Mouse (Mus musculus) hindbrain, embryonic 12.5 days (tissue): ENCODE data around the gene Ociad2. TPM values are rescaled to one million over a fixed set of nuclear protein-coding genes. Genes with fewer than 3 reads are reported as not detected.
"Not testable (repeated sequence)": the region's sequence is repeated elsewhere in the genome, so short reads cannot be mapped to it uniquely, and the experiment has no call there.

Experiments used
- ATAC-seq: fragments of 200-750 bp; cut with Nextera tagmentation; 2 replicates; pipeline ENCODE4 v1.8.0; 2017; ENCODE audit warnings: moderate TSS enrichment; ENCODE audit not compliant: low FRiP score
- H3K27ac ChIP-seq: fragments of 300-500 bp; sonication (generic); 2 replicates; pipeline ENCODE4 v1.5.1; 2016; ENCODE audit warnings: mild to moderate bottlenecking
- H3K27me3 ChIP-seq: fragments of 300-500 bp; sonication (generic); 2 replicates; pipeline ENCODE4 v1.6.1; 2016; ENCODE audit warnings: mild to moderate bottlenecking
- H3K36me3 ChIP-seq: fragments of 300-500 bp; sonication (generic); 2 replicates; pipeline ENCODE4 v1.6.1; 2016; ENCODE audit warnings: mild to moderate bottlenecking
- H3K4me1 ChIP-seq: fragments of 300-500 bp; sonication (generic); 2 replicates; pipeline ENCODE4 v1.6.1; 2016
- H3K4me2 ChIP-seq: fragments of 300-500 bp; sonication (generic); replicated peaks from 2 replicates; pipeline ENCODE4 v1.6.1; 2016; ENCODE audit warnings: mild to moderate bottlenecking
- H3K4me3 ChIP-seq: fragments of 300-500 bp; sonication (generic); 2 replicates; pipeline ENCODE4 v1.5.1; 2016; ENCODE audit warnings: mild to moderate bottlenecking
- H3K9ac ChIP-seq: fragments of 300-500 bp; sonication (generic); 2 replicates; pipeline ENCODE4 v1.6.1; 2016; ENCODE audit warnings: mild to moderate bottlenecking, moderate library complexity
- H3K9me3 ChIP-seq: fragments of 300-500 bp; sonication (generic); replicated peaks from 2 replicates; pipeline ENCODE4 v1.6.1; 2016; ENCODE audit warnings: mild to moderate bottlenecking
- WGBS: fragments of 180-500 bp; shearing (Covaris S2); methylation state at CpG from one replicate; pipeline ENCODE4 v1.1.7; 2016; 5-methylcytosine and 5-hydroxymethylcytosine counted together
- polyA plus RNA-seq: library from polyadenylated mRNA; unstranded; fragments of >200 nt; fragmentation: Nextera tagmentation; extraction: Ambion mirVana; gene quantifications from 2 replicates; pipeline ENCODE4 v1.2.1, GENCODE M21; 2016

The Ociad2 gene
- polyA plus RNA-seq, 1 experiment from 2014 or later: 12.7 TPM

DNA sequence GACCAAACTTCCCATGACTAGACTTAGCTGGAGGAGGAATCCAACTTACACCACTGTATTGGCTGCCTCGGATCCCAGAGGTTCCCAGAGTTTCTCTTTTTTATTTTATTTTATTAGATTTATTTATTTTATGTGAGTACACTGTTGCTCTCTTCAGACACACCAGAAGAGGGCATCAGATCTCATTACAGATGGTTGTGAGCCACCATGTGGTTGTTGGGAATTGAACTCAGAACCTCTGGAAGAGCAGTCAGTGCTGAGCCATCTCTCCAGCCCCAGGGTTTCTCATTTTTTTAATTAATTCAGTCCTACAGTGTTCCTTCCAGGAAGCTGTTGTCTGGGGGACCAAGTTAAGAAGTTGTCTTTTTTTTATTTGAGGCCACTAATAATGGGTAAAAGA is 18.1 kb downstream of the Ociad2 start:
- not testable (repeated sequence) for H3K36me3 ChIP-seq, H3K4me1 ChIP-seq, H3K9ac ChIP-seq, H3K27me3 ChIP-seq, H3K9me3 ChIP-seq, H3K4me2 ChIP-seq, H3K4me3 ChIP-seq, ATAC-seq, H3K27ac ChIP-seq
- 90% methylated on average over 1 of the region's 1 CpGs for WGBS

DNA sequence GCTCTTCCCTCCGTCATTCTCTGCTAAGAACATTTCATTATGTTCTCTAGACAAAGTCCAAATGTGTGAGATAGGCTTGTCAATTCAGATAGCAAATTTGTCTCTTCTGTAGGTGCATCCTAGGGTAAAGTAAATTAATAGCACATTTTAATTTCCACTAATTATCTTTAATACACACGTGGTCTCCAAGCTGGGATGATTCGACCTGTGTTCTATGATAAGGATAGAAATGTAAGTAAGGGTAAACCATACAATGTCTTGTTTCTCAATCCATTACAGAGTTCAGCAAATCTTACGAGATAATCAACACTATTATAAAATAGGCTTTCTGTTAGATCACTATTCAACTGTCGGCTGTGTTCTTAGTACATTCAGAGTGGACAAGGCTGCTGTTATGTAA is 21.5 kb downstream of the Ociad2 start:
- Histone ChIP-seq H3K9ac (no peak overlapping the region), H3K4me1 (no peaks in the 10 kb centered on the region), H3K36me3 (peaks cover 24% of the 10 kb centered on the region), H3K9me3 (no peaks in the 10 kb centered on the region), H3K4me3 (no peak overlapping the region), H3K27me3 (no peaks in the 10 kb centered on the region), H3K4me2 (no peak overlapping the region), H3K27ac (no peak overlapping the region)
- ATAC-seq: no peak
- WGBS: 93% methylated on average over 5 of the region's 5 CpGs

DNA sequence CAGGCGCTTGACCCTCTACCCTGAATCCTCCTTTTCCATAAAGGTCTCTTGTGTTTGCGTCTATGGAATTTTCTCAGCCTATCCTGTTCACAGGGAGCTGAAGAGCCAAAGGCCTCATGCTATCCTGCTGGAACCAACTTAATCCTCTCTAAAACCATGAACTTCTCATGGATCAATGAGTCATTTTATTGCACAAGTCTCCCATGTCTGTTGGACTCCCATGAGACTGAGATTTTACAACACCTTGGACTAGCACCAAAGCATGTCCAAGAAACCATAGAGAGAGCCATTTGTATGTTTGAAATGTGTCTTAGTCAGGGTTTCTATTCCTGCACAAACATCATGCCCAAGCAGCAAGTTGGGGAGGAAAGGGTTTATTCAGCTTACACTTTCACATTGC is 26.2 kb downstream of the Ociad2 start:
- no peak overlapping the region for H3K9ac ChIP-seq
- no peaks in the 10 kb centered on the region for H3K4me1 ChIP-seq
- H3K27ac ChIP-seq: no peak overlapping the region
- no peak for ATAC-seq
- no peaks in the 10 kb centered on the region for H3K27me3 ChIP-seq
- WGBS: 98% methylated on average over 2 of the region's 2 CpGs
- no peaks in the 10 kb centered on the region for H3K9me3 ChIP-seq
- no peak overlapping the region for H3K4me2 ChIP-seq
- H3K4me3 ChIP-seq: no peak overlapping the region
- H3K36me3 ChIP-seq: peaks cover 61% of the 10 kb centered on the region

DNA sequence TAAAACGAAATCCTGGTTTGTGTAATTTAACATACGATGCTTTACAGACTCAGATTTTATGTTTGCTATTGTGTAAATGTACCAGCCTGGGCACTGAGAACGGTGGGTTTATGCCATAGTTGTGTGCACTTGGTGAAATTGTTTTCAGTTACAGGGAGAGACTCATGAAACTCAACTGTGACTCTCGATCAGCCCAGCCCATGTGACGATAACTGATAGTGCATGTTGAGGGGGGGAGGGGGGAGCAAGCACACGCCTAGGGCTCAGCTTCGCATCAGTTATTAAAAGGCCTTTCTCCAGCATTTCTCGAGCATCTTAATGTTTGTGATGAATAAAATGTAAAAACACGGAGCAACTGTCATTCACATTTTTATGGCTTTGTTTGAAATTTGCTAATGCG is 27.2 kb downstream of the Ociad2 start:
- Histone ChIP-seq H3K36me3 (peaks cover 68% of the 10 kb centered on the region), H3K4me1 (no peaks in the 10 kb centered on the region), H3K27ac (no peak overlapping the region), H3K9me3 (no peaks in the 10 kb centered on the region), H3K9ac (no peak overlapping the region), H3K4me3 (no peak overlapping the region), H3K27me3 (no peaks in the 10 kb centered on the region), H3K4me2 (no peak overlapping the region)
- no peak for ATAC-seq
- WGBS: 95% methylated on average over 10 of the region's 10 CpGs

GRCm38 (mm10) chr5:73311458-73311857 is 29.4 kb downstream of the Ociad2 start:
- Histone ChIP-seq H3K9me3 (no peaks in the 10 kb centered on the region), H3K4me3 (no peak overlapping the region), H3K4me2 (no peak overlapping the region), H3K4me1 (no peaks in the 10 kb centered on the region), H3K27me3 (no peaks in the 10 kb centered on the region), H3K36me3 (peaks cover 80% of the 10 kb centered on the region), H3K27ac (no peak overlapping the region), H3K9ac (no peak overlapping the region)
- WGBS: 94% methylated on average over 5 of the region's 5 CpGs
- ATAC-seq: no peak

DNA sequence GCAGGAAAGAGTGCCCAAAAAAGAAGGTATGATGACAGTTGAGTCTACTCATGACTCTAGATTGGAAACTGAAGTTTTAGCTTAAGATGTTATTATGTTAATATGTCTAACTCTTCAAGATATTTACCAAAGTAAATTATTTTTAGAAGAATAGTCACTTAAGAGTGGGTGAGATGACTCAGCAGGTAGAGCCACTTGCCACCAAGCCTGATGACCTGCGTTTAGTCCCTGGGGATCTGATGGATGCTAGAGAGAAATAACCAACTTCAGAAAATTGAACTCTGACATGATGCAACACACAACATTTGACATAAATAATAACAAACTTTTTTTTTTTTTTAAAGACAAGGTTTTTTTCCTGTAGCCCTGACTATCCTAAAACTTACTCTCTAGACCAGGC is 30.4 kb downstream of the Ociad2 start:
- Histone ChIP-seq H3K9me3 (no peaks in the 10 kb centered on the region), H3K4me2 (no peak overlapping the region), H3K36me3 (peaks cover 81% of the 10 kb centered on the region), H3K27me3 (no peaks in the 10 kb centered on the region), H3K27ac (no peak overlapping the region), H3K4me3 (no peak overlapping the region), H3K4me1 (no peaks in the 10 kb centered on the region), H3K9ac (no peak overlapping the region)
- ATAC-seq: no peak
- 96% methylated on average over 1 of the region's 1 CpGs for WGBS

DNA sequence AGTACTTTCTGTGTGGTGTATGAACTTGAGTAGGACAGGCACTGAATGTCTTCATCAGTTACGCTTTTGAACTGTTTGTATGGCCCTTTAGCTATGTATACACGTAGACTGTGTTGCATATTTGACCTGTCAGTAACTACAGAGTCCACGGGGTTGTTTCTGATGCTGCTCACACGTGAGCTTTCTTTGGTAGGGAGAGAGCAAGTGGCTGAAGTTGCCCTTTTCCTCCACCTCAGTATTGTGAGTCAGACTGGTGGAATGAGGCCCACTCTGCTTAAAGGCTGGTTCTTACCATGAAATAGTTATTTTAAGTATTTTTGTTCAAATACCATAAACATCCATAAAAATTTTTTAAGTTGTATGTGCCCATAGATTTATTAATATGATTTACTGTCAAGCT is 31.3 kb downstream of the Ociad2 start:
- H3K36me3 ChIP-seq: peaks cover 81% of the 10 kb centered on the region
- 91% methylated on average over 4 of the region's 4 CpGs for WGBS
- H3K4me1 ChIP-seq: no peaks in the 10 kb centered on the region
- no peak overlapping the region for H3K4me2 ChIP-seq
- no peak overlapping the region for H3K9ac ChIP-seq
- no peak overlapping the region for H3K27ac ChIP-seq
- no peaks in the 10 kb centered on the region for H3K27me3 ChIP-seq
- no peak overlapping the region for H3K4me3 ChIP-seq
- ATAC-seq: no peak
- H3K9me3 ChIP-seq: no peaks in the 10 kb centered on the region

GRCm38 (mm10) chr5:73307297-73307696 is 33.5 kb downstream of the Ociad2 start:
- Histone ChIP-seq H3K4me1 (no peaks in the 10 kb centered on the region), H3K27me3 (no peaks in the 10 kb centered on the region), H3K4me3 (no peak overlapping the region), H3K27ac (no peak overlapping the region), H3K36me3 (peaks cover 74% of the 10 kb centered on the region), H3K9ac (no peak overlapping the region), H3K9me3 (no peaks in the 10 kb centered on the region), H3K4me2 (no peak overlapping the region)
- 96% methylated on average over 3 of the region's 3 CpGs for WGBS
- ATAC-seq: no peak

- no peak for ATAC-seq
- Histone ChIP-seq H3K4me2 (no peak overlapping the region), H3K27me3 (no peaks in the 10 kb centered on the region), H3K4me1 (no peaks in the 10 kb centered on the region), H3K9me3 (no peaks in the 10 kb centered on the region), H3K4me3 (no peak overlapping the region), H3K36me3 (peaks cover 76% of the 10 kb centered on the region), H3K9ac (no peak overlapping the region), H3K27ac (no peak overlapping the region)
- WGBS: 96% methylated on average over 6 of the region's 6 CpGs
Observed at GRCm38 (mm10) chr5:73306486-73306885, 34.3 kb downstream of the Ociad2 start.

GRCm38 (mm10) chr5:73304507-73304906 is 36.3 kb downstream of the Ociad2 start:
- H3K4me2 ChIP-seq: no peak overlapping the region

DNA sequence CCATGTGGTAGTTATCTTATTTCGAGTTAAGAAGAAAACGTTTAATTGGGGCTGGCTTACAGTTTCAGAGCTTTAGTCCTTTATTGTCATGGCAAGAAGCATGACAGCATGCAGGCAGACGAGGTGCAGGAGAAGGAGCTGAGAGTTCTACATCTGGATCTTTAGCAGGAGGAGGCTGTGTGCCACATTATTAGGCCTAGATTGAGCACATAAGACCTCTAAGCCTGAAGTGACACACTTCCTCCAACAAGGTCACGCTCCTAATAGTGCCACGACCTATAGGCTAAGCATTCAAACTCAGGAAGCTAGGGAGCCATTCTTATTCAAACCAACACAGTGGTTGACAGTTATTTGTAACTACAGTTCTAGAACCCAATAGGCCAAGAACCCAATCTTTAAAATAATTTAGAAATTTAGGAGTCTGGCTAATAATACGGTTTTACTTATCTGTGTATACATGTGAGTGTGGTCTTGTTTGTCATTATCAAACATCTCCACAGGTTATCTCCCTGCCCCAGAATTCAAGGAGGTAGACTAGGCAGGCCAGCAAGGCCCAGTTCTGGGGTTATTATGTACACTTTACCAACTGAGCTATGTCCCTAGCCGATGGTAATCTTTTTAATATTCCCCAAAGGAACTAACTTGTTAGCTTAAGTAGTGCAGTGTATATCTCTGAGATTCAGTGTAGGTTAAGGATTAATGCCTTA is 39.1 kb downstream of the Ociad2 start:
- peaks cover 56% of the 10 kb centered on the region for H3K36me3 ChIP-seq
- H3K4me2 ChIP-seq: no peak overlapping the region
- no peak overlapping the region for H3K27ac ChIP-seq
- ATAC-seq: no peak
- no peak overlapping the region for H3K4me3 ChIP-seq
- WGBS: 93% methylated on average over 7 of the region's 7 CpGs
- H3K9me3 ChIP-seq: no peaks in the 10 kb centered on the region
- H3K9ac ChIP-seq: no peak overlapping the region
- H3K27me3 ChIP-seq: no peaks in the 10 kb centered on the region
- no peaks in the 10 kb centered on the region for H3K4me1 ChIP-seq

More at GRCm38 (mm10) chr5:73304507-73304906, 36.3 kb downstream of the Ociad2 start:
- ATAC-seq: no peak
- no peak overlapping the region for H3K27ac ChIP-seq
- H3K4me3 ChIP-seq: no peak overlapping the region
- H3K4me1 ChIP-seq: no peaks in the 10 kb centered on the region
- H3K9ac ChIP-seq: no peak overlapping the region
- WGBS: 93% methylated on average over 12 of the region's 12 CpGs
- H3K27me3 ChIP-seq: no peaks in the 10 kb centered on the region
- H3K36me3 ChIP-seq: peaks cover 72% of the 10 kb centered on the region
- no peaks in the 10 kb centered on the region for H3K9me3 ChIP-seq

DNA sequence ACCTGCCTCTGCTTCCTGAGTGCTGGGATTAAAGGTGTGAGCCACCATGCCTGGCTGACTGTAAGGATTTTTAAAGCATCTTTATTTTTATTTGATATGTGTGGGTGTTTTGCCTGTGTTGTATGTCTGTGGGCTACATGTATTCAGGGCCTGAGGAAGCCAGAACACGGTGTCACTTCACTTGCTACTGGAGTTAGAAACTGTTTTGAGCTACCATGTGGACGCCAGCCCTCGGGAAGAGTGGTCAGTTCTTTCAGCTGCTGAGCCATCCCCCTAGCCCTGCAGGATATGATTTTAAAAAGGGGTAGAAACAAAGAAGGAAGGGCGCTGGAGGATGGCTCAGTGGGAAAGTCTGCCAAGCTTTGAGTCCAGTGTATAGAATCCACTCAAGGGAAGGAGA is 44.9 kb downstream of the Ociad2 start:
- H3K27me3 ChIP-seq: no peaks in the 10 kb centered on the region
- no peak for ATAC-seq
- WGBS: 83% methylated on average over 4 of the region's 4 CpGs

GRCm38 (mm10) chr5:73295016-73295415 is 45.8 kb downstream of the Ociad2 start:
- no peaks in the 10 kb centered on the region for H3K27me3 ChIP-seq
- no peak overlapping the region for H3K4me2 ChIP-seq
- peaks cover 24% of the 10 kb centered on the region for H3K36me3 ChIP-seq
- H3K27ac ChIP-seq: no peak overlapping the region
- H3K4me3 ChIP-seq: no peak overlapping the region
- 96% methylated on average over 7 of the region's 7 CpGs for WGBS
- H3K9ac ChIP-seq: no peak overlapping the region
- H3K9me3 ChIP-seq: no peaks in the 10 kb centered on the region
- no peak for ATAC-seq
- H3K4me1 ChIP-seq: peaks cover 5% of the 10 kb centered on the region; the same call in 1 of the 2 replicates

More for the DNA sequence above, 44.9 kb downstream of the Ociad2 start:
- peaks cover 30% of the 10 kb centered on the region for H3K36me3 ChIP-seq
- no peak overlapping the region for H3K4me2 ChIP-seq
- H3K4me1 ChIP-seq: peaks cover 5% of the 10 kb centered on the region; the same call in 1 of the 2 replicates
- H3K27ac ChIP-seq: no peak overlapping the region
- H3K9me3 ChIP-seq: no peaks in the 10 kb centered on the region
- H3K9ac ChIP-seq: no peak overlapping the region
- no peak overlapping the region for H3K4me3 ChIP-seq
